Mouse (Mus musculus): ENCODE data around the gene Gm10645.

DNA sequence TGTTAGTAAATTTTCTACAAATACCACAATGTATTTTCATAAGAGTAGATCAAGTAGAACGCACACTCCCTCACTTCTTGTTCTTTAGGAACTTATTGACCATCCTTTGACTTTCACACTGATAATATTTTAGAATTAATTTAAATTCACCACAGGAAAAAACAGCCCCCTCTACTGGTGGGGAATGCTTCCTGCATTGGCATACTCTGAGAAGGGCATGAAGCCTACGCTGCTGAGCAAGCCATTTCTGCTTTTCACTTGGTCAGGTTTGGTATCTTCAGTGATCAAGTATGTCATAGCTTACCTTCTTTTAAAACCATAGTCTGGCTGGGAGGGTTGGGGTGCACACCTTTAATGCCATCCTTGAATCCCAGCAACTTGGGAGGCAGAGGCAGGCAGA, 3.7 kb upstream of the Gm10645 start:
- no peak for TF ChIP-seq EP300 (IDR thresholded peaks at IDR 0.05; ENCODE audit: low read depth)
- TF ChIP-seq CTCF (IDR thresholded peaks at IDR 0.05; ENCODE audit: low read depth): peak; percentile 61
